Mouse (Mus musculus) layer of hippocampus, adult 18-20 months (tissue): ENCODE data around the gene Gm13276. TPM values are rescaled to one million over a fixed set of nuclear protein-coding genes. Genes with fewer than 3 reads are reported as not detected.
"Not testable (repeated sequence)": the region's sequence is repeated elsewhere in the genome, so short reads cannot be mapped to it uniquely, and the experiment has no call there.

Source experiments
- DNase-seq, 2 experiments: peaks; one replicate each; pipeline ENCODE4 v3.0.0; 2022; ENCODE audit warnings: low spot score in 2 of 2
- total RNA-seq, 2 experiments: library from RNA; stranded (reverse); gene quantifications; 2 replicates each; pipeline ENCODE4 v1.2.3; 2021

Gene Gm13276
- total RNA-seq, 2 experiments from 2014 or later = not detected

- DNase-seq = not testable (repeated sequence)
Observed at GRCm38 (mm10) chr4:88781831-88782230, 3.7 kb upstream of the Gm13276 start, which contains the start of gene Ifnz. Gene Ifnz, plus strand, starts transcription at chr4:88782131.

- DNase-seq = not testable (repeated sequence)
Observed at GRCm38 (mm10) chr4:88782335-88782734, 3.2 kb upstream of the Gm13276 start.

- DNase-seq = peak; percentile 58 to 79
Observed at GRCm38 (mm10) chr4:88788402-88788801, 2.9 kb downstream of the Gm13276 start, which contains the start of gene Gm13277. Gene Gm13277, plus strand, starts transcription at chr4:88788632.

GRCm38 (mm10) chr4:88791250-88791649 is 5.7 kb downstream of the Gm13276 start, which contains the start of gene Gm13278:
Gene Gm13278, plus strand, starts transcription at chr4:88791550.
- DNase-seq = not testable (repeated sequence)

GRCm38 (mm10) chr4:88793936-88794675 is 8.6 kb downstream of the Gm13276 start, which contains the start of gene Gm13275:
Gene Gm13275, plus strand, starts transcription at chr4:88794487.
- peak; percentile 52 to 63 for DNase-seq

GRCm38 (mm10) chr4:88797097-88797496 is 11.6 kb downstream of the Gm13276 start, which contains the start of gene Gm13279:
Gene Gm13279, plus strand, starts transcription at chr4:88797397.
- not testable (repeated sequence) for DNase-seq

GRCm38 (mm10) chr4:88799365-88799764 is 13.9 kb downstream of the Gm13276 start, which contains the start of gene Gm13285:
Gene Gm13285, plus strand, starts transcription at chr4:88799665.
- not testable (repeated sequence) for DNase-seq

- DNase-seq = not testable (repeated sequence)
Observed at GRCm38 (mm10) chr4:88802954-88803353, 17.4 kb downstream of the Gm13276 start, which contains the start of gene Gm13287. Gene Gm13287, plus strand, starts transcription at chr4:88803254.

GRCm38 (mm10) chr4:88805231-88805630 is 19.7 kb downstream of the Gm13276 start, which contains the start of gene Gm13288:
Gene Gm13288, plus strand, starts transcription at chr4:88805531.
- not testable (repeated sequence) for DNase-seq

- DNase-seq = not testable (repeated sequence)
Observed at GRCm38 (mm10) chr4:88805761-88806160, 20.3 kb downstream of the Gm13276 start.

GRCm38 (mm10) chr4:88815928-88816327 is 30.4 kb downstream of the Gm13276 start, which contains the start of gene Ifna7:
Gene Ifna7, plus strand, starts transcription at chr4:88816228.
- no peak for DNase-seq

- no peak for DNase-seq
Observed at GRCm38 (mm10) chr4:88819659-88820058, 34.1 kb downstream of the Gm13276 start, which contains the start of gene Ifna11. Gene Ifna11, plus strand, starts transcription at chr4:88819959.

- peak in 1 of 2 experiments; percentile 14 for DNase-seq
Observed at GRCm38 (mm10) chr4:88822995-88823394, 37.5 kb downstream of the Gm13276 start.

- DNase-seq = not testable (repeated sequence)
Observed at GRCm38 (mm10) chr4:88827116-88827515, 41.6 kb downstream of the Gm13276 start, which contains the start of gene Ifna6. Gene Ifna6, plus strand, starts transcription at chr4:88827416.

- peak in 1 of 2 experiments; percentile 48 for DNase-seq
Observed at GRCm38 (mm10) chr4:88830523-88830922, 45.0 kb downstream of the Gm13276 start.

GRCm38 (mm10) chr4:88835225-88835624 is 49.7 kb downstream of the Gm13276 start, which contains the start of gene Ifna5:
Gene Ifna5, plus strand, starts transcription at chr4:88835525.
- not testable (repeated sequence) for DNase-seq

Other genes with a start within 250 kb of the Gm13276 start
- gene Ifna15, start 227.5 kb upstream of the Gm13276 start, total RNA-seq = not detected
- not detected for gene Ifna14, start 213.9 kb upstream of the Gm13276 start, total RNA-seq
- gene Ifna9, start 193.3 kb upstream of the Gm13276 start, total RNA-seq = not detected
- not detected for gene Ifna12, start 182.3 kb upstream of the Gm13276 start, total RNA-seq
- gene C87499, start 151.3 kb upstream of the Gm13276 start, total RNA-seq = not detected
- gene Ifna13, start 141.2 kb upstream of the Gm13276 start, total RNA-seq = not detected
- not detected for gene Ifna16, start 108.8 kb upstream of the Gm13276 start, total RNA-seq
- not detected for gene Ifna2, start 101.8 kb upstream of the Gm13276 start, total RNA-seq
- gene Ifnab, start 94.3 kb upstream of the Gm13276 start, total RNA-seq = not detected
- 1 to 10 TPM; 1.1 to 1.6 TPM for gene Gm26566, start 63.9 kb upstream of the Gm13276 start, total RNA-seq
- gene Klhl9, start 63.2 kb upstream of the Gm13276 start, total RNA-seq = 100 to 1,000 TPM; 103 to 111 TPM
- not detected for gene Gm13271, start 30.8 kb upstream of the Gm13276 start, total RNA-seq
- gene Gm13283, start 25.6 kb upstream of the Gm13276 start, total RNA-seq = not detected
- not detected for gene Gm13290, start 11.9 kb upstream of the Gm13276 start, total RNA-seq
- gene Gm13289, start 8.8 kb upstream of the Gm13276 start, total RNA-seq = not detected
- not detected for gene Gm13272, start 5.9 kb upstream of the Gm13276 start, total RNA-seq
- not detected for gene Ifnz, start 3.6 kb upstream of the Gm13276 start, total RNA-seq
- gene Gm13277, start 2.9 kb downstream of the Gm13276 start, total RNA-seq = not detected
- gene Gm13278, start 5.8 kb downstream of the Gm13276 start, total RNA-seq = not detected
- not detected for gene Gm13275, start 8.8 kb downstream of the Gm13276 start, total RNA-seq
- not detected for gene Gm13279, start 11.7 kb downstream of the Gm13276 start, total RNA-seq
- gene Gm13285, start 14.0 kb downstream of the Gm13276 start, total RNA-seq = not detected
- not detected for gene Gm13287, start 17.5 kb downstream of the Gm13276 start, total RNA-seq
- not detected for gene Gm13288, start 19.8 kb downstream of the Gm13276 start, total RNA-seq
- not detected for gene Ifna7, start 30.5 kb downstream of the Gm13276 start, total RNA-seq
- not detected for gene Ifna11, start 34.2 kb downstream of the Gm13276 start, total RNA-seq
- not detected for gene Ifna6, start 41.7 kb downstream of the Gm13276 start, total RNA-seq
- gene Ifna5, start 49.8 kb downstream of the Gm13276 start, total RNA-seq = not detected
- not detected for gene Ifna4, start 56.2 kb downstream of the Gm13276 start, total RNA-seq
- gene Ifna1, start 64.4 kb downstream of the Gm13276 start, total RNA-seq = not detected
- gene Ifne, start 94.5 kb downstream of the Gm13276 start, total RNA-seq = not detected